Mouse (Mus musculus): Measurements from ENCODE around the gene 1700056E22Rik.

- no peak for TF ChIP-seq POLR2A (IDR thresholded peaks at IDR 0.05; ENCODE audit: borderline replicate concordance, extremely low read depth, low read depth, low read length)
- no peak for TF ChIP-seq CTCF (IDR thresholded peaks at IDR 0.05; ENCODE audit: insufficient read depth, low read length)
Measured at GRCm38 (mm10) chr1:184004311-184004710, 29.8 kb downstream of the 1700056E22Rik start.

Data from lung, adult 2 months (tissue).